Mouse (Mus musculus) olfactory bulb, adult 2 months (tissue): ENCODE measurements at regions not wholly inside any gene's neighbourhood (a gene's known extent, or its start where the extent isn't known, plus 50 kb on each side); places are given as distances from the start of the nearest gene placed in this dataset.

Experiments used
- CTCF ChIP-seq: fragments of 200-500 bp; IDR thresholded peaks from 2 replicates; pipeline ENCODE4 v1.5.1; 2012; ENCODE audit warnings: low read depth, mild to moderate bottlenecking, low read length, moderate library complexity; ENCODE audit not compliant: insufficient read depth
- POLR2A ChIP-seq: fragments of 200-500 bp; IDR thresholded peaks from 2 replicates; pipeline ENCODE4 v1.6.1; 2012; ENCODE audit warnings: mild to moderate bottlenecking, low read depth, low read length, moderate library complexity; ENCODE audit not compliant: insufficient read depth

GRCm38 (mm10) chr13:60511628-60512027 is 90.1 kb upstream of the Dapk1 start:
- TF ChIP-seq CTCF (no peak), POLR2A (no peak)
